Mouse (Mus musculus) E14TG2a.4 (cell line): ENCODE data around the gene Adam19.

ENCODE experiments used
- H3K27me3 ChIP-seq: 2 replicates; pipeline ENCODE4 v1.6.1; 2014; ENCODE audit warnings: low read length, control low read depth; ENCODE audit not compliant: insufficient read depth
- H3K36me3 ChIP-seq: 2 replicates; pipeline ENCODE4 v1.6.1; 2014; ENCODE audit warnings: low read length, control low read depth; ENCODE audit not compliant: insufficient read depth
- H3K4me1 ChIP-seq: replicated peaks from 2 replicates; pipeline ENCODE4 v1.6.1; 2014; ENCODE audit warnings: low read depth, low read length, control low read depth
- H3K4me3 ChIP-seq: replicated peaks from 2 replicates; pipeline ENCODE4 v1.5.1; 2014; ENCODE audit warnings: mild to moderate bottlenecking, low read length
- H3K9me3 ChIP-seq: 2 replicates; pipeline ENCODE4 v1.6.1; 2014; ENCODE audit warnings: low read length, control low read depth
- CTCF ChIP-seq: conservative IDR thresholded peaks from 2 replicates; pipeline ENCODE4 v1.5.1; 2014; ENCODE audit warnings: low read length
- NANOG ChIP-seq: IDR thresholded peaks from 2 replicates; pipeline ENCODE4 v1.6.1; 2014; ENCODE audit warnings: borderline replicate concordance, low read length, mixed read lengths
- POU5F1 ChIP-seq: IDR thresholded peaks from 2 replicates; pipeline ENCODE4 v1.6.1; 2014; ENCODE audit warnings: low read length, borderline replicate concordance

Adam19 gene

DNA sequence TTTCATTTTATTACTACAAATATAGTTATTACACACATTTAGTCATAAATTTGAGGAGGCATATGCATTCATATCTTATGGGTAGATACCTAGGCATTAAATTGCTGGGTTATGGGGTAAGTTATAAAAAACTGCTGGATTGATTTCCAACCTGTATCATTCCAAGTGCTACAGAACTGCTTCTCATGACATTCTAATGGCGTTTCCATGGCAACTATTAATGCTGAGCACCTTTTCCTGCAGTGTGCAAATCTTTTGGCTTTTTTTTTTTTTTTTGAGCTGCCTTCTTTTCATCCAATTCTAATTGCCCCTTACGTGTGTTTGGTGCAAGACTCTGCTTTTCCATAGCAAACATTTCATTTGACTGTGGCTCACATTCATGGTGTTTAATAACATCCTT lies 25.8 kb upstream of the Adam19 start:
- Histone ChIP-seq H3K9me3 (no peaks in the 10 kb centered on the region), H3K4me3 (no peak overlapping the region), H3K27me3 (peaks cover 7% of the 10 kb centered on the region; the same call in 1 of the 2 replicates), H3K4me1 (peaks cover 11% of the 10 kb centered on the region), H3K36me3 (no peaks in the 10 kb centered on the region)
- TF ChIP-seq NANOG (no peak), CTCF (no peak), POU5F1 (no peak)

DNA sequence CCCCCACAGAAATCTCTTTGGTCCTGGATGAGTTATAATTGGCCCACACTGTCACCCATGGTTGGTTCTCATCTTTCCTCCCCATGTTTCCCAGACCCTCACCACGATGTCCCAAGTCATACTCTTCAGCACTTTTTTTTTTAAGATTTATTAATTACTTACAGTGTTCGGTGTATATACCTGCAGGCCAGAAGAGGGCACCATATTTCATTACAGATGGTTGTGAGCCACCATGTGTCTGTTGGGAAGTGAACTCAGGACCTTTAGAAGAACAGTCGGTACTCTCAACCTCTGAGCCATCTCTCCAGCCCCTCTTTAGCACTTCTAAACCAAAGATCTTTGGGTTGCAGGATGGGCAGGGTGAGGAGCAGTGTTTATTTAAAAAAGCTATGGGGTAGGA lies 24.3 kb upstream of the Adam19 start:
- peaks cover 8% of the 10 kb centered on the region for H3K4me1 ChIP-seq
- H3K9me3 ChIP-seq: no peaks in the 10 kb centered on the region
- H3K27me3 ChIP-seq: peaks cover 7% of the 10 kb centered on the region; the same call in 1 of the 2 replicates
- no peaks in the 10 kb centered on the region for H3K36me3 ChIP-seq
- TF ChIP-seq NANOG (no peak), POU5F1 (no peak)
- H3K4me3 ChIP-seq: no peak overlapping the region

DNA sequence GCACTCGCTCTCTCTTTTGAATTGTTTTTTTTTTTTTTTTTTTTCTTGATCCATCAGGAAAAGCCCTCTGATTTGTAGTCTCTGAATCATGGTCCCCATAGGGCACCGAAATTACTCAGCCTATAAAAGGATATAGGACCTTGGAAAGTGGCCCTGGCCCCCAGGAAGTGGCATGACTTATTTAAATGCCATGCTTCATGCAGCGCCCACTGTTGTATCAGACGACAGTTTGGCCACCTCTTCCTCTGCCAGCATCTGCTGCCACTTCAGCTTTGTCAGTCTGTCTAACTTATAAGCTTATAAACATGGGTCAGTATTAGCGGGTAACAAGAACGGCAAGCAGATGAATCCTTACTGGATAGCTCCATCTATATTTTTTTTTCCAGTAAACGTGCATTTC lies 22.8 kb upstream of the Adam19 start:
- no peak overlapping the region for H3K4me3 ChIP-seq
- no peak for TF ChIP-seq POU5F1
- TF ChIP-seq NANOG: no peak
- no peak for TF ChIP-seq CTCF
- H3K9me3 ChIP-seq: peaks cover 7% of the 10 kb centered on the region

DNA sequence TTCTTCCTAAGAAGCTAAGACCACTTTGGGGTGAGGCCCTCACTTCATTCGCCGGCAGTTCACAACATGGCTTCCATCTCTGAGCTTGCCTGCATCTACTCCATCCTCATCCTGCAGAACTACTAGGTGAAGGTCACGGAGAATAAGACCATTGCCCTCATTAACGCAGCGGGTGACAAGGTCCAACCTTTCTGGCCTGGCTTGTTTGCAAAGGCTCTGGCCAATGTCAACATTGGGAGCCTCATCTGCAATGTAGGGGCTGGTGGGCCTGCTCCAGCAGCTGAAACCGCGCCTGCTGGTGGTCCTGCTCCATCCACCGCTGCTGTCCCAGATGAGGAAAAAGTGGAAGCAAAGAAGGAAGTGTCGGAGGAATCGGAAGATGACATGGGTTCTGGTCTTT lies 19.4 kb upstream of the Adam19 start:
- Histone ChIP-seq H3K36me3 (no peaks in the 10 kb centered on the region), H3K4me1 (peaks cover 41% of the 10 kb centered on the region), H3K9me3 (peaks cover 13% of the 10 kb centered on the region), H3K4me3 (no peak overlapping the region), H3K27me3 (peaks cover 19% of the 10 kb centered on the region; the same call in 1 of the 2 replicates)
- TF ChIP-seq NANOG (no peak), POU5F1 (no peak), CTCF (no peak)

More for the DNA sequence above, 22.8 kb upstream of the Adam19 start:
- Histone ChIP-seq H3K27me3 (peaks cover 10% of the 10 kb centered on the region; the same call in 1 of the 2 replicates), H3K36me3 (no peaks in the 10 kb centered on the region), H3K4me1 (peaks cover 8% of the 10 kb centered on the region)

DNA sequence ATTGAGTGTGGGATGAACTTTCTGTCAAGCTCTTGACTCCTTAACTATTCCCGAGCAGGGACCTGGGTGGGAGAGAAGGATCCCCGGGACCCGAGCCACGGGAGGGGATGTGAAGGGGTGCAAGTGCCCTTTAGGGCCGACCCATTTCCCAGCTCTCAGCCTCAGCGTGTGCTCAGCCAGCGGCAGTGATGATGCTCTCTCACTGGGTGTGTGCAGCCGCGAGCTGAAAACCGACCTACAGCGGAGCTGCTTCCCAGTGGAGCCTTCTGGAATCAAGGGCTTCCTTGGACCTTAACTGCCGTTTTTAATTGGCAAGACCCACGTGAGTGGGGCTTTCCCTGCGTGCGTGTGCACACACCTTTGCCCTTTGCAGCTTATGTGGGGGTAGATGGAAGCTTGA lies 16.9 kb upstream of the Adam19 start:
- Histone ChIP-seq H3K4me1 (peaks cover 45% of the 10 kb centered on the region), H3K36me3 (no peaks in the 10 kb centered on the region), H3K9me3 (peaks cover 13% of the 10 kb centered on the region), H3K4me3 (peak overlapping the region; percentile 58), H3K27me3 (peaks cover 18% of the 10 kb centered on the region; the same call in 1 of the 2 replicates)
- TF ChIP-seq CTCF: no peak
- no peak for TF ChIP-seq POU5F1
- TF ChIP-seq NANOG: no peak

DNA sequence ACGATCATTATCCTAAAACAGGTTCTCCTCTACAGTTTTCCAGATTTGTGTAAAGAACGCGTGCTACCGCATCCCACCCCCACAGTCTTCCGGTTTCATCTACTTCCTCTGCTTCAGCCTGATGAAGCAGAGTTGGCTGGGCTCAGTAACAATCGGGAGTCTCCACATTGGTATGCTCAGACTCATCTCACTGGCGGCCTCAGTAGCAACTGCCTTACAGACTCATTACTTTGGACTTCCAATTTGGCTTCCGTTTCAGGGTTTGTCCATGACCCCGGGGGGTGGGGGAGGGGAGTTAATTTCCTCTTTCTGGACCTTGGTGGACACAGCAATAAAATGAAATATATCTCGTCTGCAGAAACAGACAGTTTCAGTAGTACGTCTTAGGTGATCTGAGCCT lies 16.5 kb upstream of the Adam19 start:
- Histone ChIP-seq H3K36me3 (no peaks in the 10 kb centered on the region), H3K4me3 (peak overlapping the region; percentile 58), H3K4me1 (peaks cover 45% of the 10 kb centered on the region), H3K9me3 (peaks cover 13% of the 10 kb centered on the region), H3K27me3 (peaks cover 15% of the 10 kb centered on the region; the same call in 1 of the 2 replicates)
- TF ChIP-seq POU5F1: no peak
- no peak for TF ChIP-seq CTCF
- no peak for TF ChIP-seq NANOG

DNA sequence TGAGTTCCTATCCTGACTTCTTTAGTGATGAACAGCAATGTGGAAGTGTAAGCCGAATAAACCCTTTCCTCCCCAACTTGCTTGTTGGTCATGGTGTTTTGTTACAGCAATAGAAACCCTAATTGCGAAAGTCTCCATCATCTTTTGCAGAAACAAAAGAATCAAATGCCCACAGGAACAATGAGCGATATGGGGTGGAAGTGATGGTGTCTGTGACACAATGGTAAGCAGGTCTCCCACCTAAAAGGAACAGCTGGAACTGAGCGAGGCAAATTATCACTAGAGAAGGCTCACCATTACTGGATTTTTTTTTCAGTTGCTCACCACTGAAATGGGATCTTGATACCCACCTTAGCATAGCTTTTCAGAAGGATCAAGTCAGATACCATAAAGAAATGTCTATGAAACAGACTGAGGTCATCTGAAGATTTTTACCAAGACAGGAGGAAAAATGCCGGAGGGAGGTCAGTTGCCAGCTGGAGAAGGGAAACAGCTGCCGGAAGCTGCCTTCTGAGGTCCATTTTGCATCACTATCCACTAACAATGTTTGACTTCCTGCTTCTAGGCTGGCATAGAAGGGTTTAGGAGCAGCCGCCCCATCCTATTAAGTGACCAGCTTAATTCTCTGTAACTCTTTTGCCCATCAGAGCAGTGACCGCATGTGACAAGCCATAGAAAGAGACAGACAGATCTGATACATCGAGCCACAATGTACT lies 14.8 kb upstream of the Adam19 start:
- Histone ChIP-seq H3K36me3 (no peaks in the 10 kb centered on the region), H3K4me1 (peaks cover 45% of the 10 kb centered on the region), H3K9me3 (peaks cover 17% of the 10 kb centered on the region), H3K27me3 (peaks cover 15% of the 10 kb centered on the region; the same call in 1 of the 2 replicates), H3K4me3 (0 out of 2 replicates have a peak overlapping the region, but pooled peaks have one; percentile 10)
- no peak for TF ChIP-seq CTCF
- no peak for TF ChIP-seq POU5F1
- TF ChIP-seq NANOG: peak; percentile 64; the same call in 1 of the 2 replicates

DNA sequence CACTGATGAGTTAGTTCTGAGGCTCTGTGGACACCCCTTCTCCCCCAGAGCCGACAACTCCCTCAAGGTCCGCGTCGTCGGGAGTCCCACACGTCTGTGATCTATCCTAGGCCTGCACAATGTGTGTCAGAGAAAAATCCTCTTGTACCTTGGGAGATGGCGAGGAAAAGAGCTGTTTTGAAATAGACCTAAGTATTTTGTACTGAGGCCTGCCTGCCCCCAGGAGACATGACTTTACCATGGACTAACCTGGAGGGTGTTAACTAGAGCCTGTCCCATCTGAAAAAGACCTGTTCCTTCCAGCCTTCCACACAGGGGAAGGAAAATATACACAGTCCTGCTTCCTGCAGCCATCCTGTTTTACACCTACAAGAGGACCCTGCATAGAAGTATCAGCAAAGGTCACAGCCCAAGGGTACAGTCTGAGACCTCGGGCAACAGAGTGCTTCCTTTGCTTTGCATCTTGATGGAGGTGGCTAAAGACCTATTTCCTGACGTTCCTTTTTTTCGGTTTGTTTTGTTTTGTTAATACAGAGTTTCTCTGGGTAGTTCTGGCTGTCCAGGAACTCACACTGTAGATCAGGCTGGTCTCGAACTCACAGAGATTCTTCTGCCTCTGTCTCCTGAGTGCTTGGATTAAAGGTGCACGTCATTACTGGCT lies 14.1 kb upstream of the Adam19 start:
- Histone ChIP-seq H3K36me3 (no peaks in the 10 kb centered on the region), H3K9me3 (peaks cover 21% of the 10 kb centered on the region), H3K4me1 (peaks cover 45% of the 10 kb centered on the region), H3K27me3 (peaks cover 15% of the 10 kb centered on the region; the same call in 1 of the 2 replicates), H3K4me3 (no peak overlapping the region)
- peak; percentile 14; the same call in 1 of the 2 replicates for TF ChIP-seq NANOG
- TF ChIP-seq CTCF: no peak
